Mouse (Mus musculus) bone marrow macrophage, adult 2 months (primary cell): ENCODE data around the gene Gm20388.

Source experiments
- CTCF ChIP-seq: IDR thresholded peaks from 2 replicates; pipeline ENCODE4 v1.5.1; 2012; ENCODE audit warnings: low read depth, mild to moderate bottlenecking, low read length, moderate library complexity
- POLR2A ChIP-seq: IDR thresholded peaks from 2 replicates; pipeline ENCODE4 v1.6.1; 2012; ENCODE audit warnings: mild to moderate bottlenecking, low read depth, low read length, borderline replicate concordance

DNA sequence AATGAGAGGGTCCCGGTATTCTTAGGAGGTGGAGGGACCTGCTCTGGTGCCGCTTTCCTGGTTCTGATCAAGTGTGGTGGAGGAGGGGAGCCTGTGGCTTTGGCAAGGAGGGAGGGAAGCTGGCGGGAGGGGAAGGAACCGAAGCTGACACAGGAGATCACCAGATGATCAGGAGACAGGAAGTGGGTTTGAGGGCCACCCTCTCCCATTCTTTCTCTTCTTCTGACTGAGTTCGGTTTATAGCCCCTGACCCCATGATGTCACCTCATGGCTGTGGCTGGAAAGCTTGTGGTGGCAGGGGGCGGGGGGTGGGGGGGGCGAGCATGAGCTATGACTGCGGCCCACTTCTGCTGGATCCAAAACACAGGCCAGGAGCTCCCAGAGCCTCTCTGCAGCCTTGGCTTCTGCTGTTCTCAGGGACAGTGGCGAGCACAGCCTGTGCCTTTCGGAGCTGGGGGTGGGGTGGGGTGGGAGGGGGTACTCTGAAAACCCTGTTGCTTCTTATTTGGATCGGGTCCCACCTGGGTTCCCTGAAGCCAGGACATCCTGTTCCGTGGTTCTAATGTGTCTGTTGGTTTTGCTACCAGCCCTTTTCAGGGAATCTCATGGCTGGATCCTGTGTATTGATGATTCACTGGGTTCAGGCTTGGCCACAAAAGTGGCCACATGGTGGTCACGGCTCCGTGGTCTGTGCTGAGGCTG, 2201.8 kb downstream of the Gm20388 start:
- TF ChIP-seq CTCF = no peak
- no peak for TF ChIP-seq POLR2A
